Mouse (Mus musculus): ENCODE measurements around the gene Ampd2.

- TF ChIP-seq POLR2A (IDR thresholded peaks at IDR 0.05; ENCODE audit: extremely low read depth, insufficient read depth, low read length) (no peak), CTCF (IDR thresholded peaks at IDR 0.05; ENCODE audit: extremely low read depth, insufficient read depth, low read length) (no peak)
Observed at GRCm38 (mm10) chr3:108111320-108111719, 24.9 kb upstream of the Ampd2 start.

All from cortical plate, adult 2 months (tissue).